9 mouse cellular contexts compared by ENCODE assay signal in genomic region chr17:28142700-28143610, GRCm38 (mm10). TPM values are rescaled to one million over a fixed set of nuclear protein-coding genes. Genes with fewer than 3 reads are reported as not detected.
A peak's percentile ranks its signal among the peaks of the same experiment; 100 is the strongest.
DNase-seq lines count a peak whose midpoint lies in the region; ATAC-seq and TF ChIP-seq lines count a peak whose summit lies in the region.
"Had no signal": no experiment of that assay in that cellular context is flagged by ENCODE, and none has a peak within 500 bp of the region (broad histone marks: within the 10 kb centered on the region; RNA-seq: fewer than 3 reads in every experiment).

No protein-coding gene starts in this region.

- H3K9me3 ChIP-seq in heart, embryonic 11.5 days (replicated peaks; ENCODE audit: control insufficient read depth, low read length) = no peaks in the 10 kb centered on the region
- no peaks in the 10 kb centered on the region for H3K9me3 ChIP-seq in ES-E14 (ENCODE audit: control insufficient read depth, insufficient read depth, low read depth, low read length)
- no peaks in the 10 kb centered on the region for H3K9me3 ChIP-seq in forebrain, embryonic 13.5 days (replicated peaks)
- no peaks in the 10 kb centered on the region for H3K9me3 ChIP-seq in liver, postnatal 0 days (ENCODE audit: low read length)

- no peak overlapping the region for H3K27ac ChIP-seq in heart, embryonic 11.5 days (ENCODE audit: low read depth, low read length)
- H3K27ac ChIP-seq in ES-E14 (ENCODE audit: insufficient read depth, low read depth, low read length, poor library complexity, severe bottlenecking) = no peak overlapping the region
- peak overlapping the region; percentile 88 for H3K27ac ChIP-seq in forebrain, embryonic 13.5 days
- no peak overlapping the region for H3K27ac ChIP-seq in liver, postnatal 0 days (ENCODE audit: low read depth)

- no peak for ATAC-seq in heart, embryonic 11.5 days (replicated peaks; ENCODE audit: insufficient number of reproducible peaks, low FRiP score, low TSS enrichment)
- peak; percentile 3; the same call in 1 of the 2 replicates for ATAC-seq in forebrain, embryonic 13.5 days
- no peak for ATAC-seq in liver, postnatal 0 days

- DNase-seq in heart, adult 11 months = no peak
- no peak for DNase-seq in ES-E14 (ENCODE audit: low read depth, low spot score)
- no peak for DNase-seq in liver, postnatal 0 days
- DNase-seq in right cerebral cortex, adult 18-20 months = no peak
- no peak for DNase-seq in B cell, adult 2 months
- DNase-seq in thymus, postnatal 25 days = no peak

- peaks cover 69% of the 10 kb centered on the region for H3K27me3 ChIP-seq in heart, embryonic 11.5 days (ENCODE audit: control insufficient read depth, insufficient read depth, low read length)
- peaks cover 15% of the 10 kb centered on the region for H3K27me3 ChIP-seq in forebrain, embryonic 13.5 days
- H3K27me3 ChIP-seq in liver, postnatal 0 days (ENCODE audit: insufficient read depth, low read length) = peaks cover 58% of the 10 kb centered on the region

- TF ChIP-seq CTCF in liver, postnatal 0 days (IDR thresholded peaks at IDR 0.05; ENCODE audit: low read depth) = no peak

- no peaks in the 10 kb centered on the region for H3K36me3 ChIP-seq in heart, embryonic 11.5 days (ENCODE audit: control insufficient read depth, insufficient read depth, low read length)
- H3K36me3 ChIP-seq in ES-E14 (ENCODE audit: control insufficient read depth, insufficient read depth, low read length, poor library complexity, severe bottlenecking) = no peaks in the 10 kb centered on the region
- H3K36me3 ChIP-seq in forebrain, embryonic 13.5 days (ENCODE audit: poor library complexity, severe bottlenecking) = no peaks in the 10 kb centered on the region
- H3K36me3 ChIP-seq in liver, postnatal 0 days (replicated peaks; ENCODE audit: insufficient read depth, low read length) = no peaks in the 10 kb centered on the region
- H3K36me3 ChIP-seq: G1E had no signal

- no peak for TF ChIP-seq EP300 in liver, postnatal 0 days (IDR thresholded peaks at IDR 0.05; ENCODE audit: low read depth)

- peaks cover 25% of the 10 kb centered on the region for H3K4me1 ChIP-seq in heart, embryonic 11.5 days (ENCODE audit: control insufficient read depth, insufficient read depth, low read length)
- H3K4me1 ChIP-seq in ES-E14 (ENCODE audit: control insufficient read depth in 2 of 2, insufficient read depth in 2 of 2, low read length in 2 of 2, poor library complexity in 1 of 2) = peaks cover 8 to 51% of the 10 kb centered on the region in 2 experiments; a peak in 3 of 4 replicates
- peaks cover 66% of the 10 kb centered on the region for H3K4me1 ChIP-seq in forebrain, embryonic 13.5 days
- H3K4me1 ChIP-seq in liver, postnatal 0 days (ENCODE audit: insufficient read depth) = peaks cover 11% of the 10 kb centered on the region

- in situ Hi-C loops in ES-E14 (cut with MboI; ENCODE audit: low sequenced_read_pairs in 2 of 2, unreplicated experiment in 2 of 2) = no loop called here

- under 1% methylated on average over 33 of the region's 33 CpGs for WGBS in heart, embryonic 11.5 days (ENCODE audit: insufficient replicate concordance)
- WGBS in forebrain, embryonic 13.5 days = 1% methylated on average over 32 of the region's 33 CpGs
- 3% methylated on average over 30 of the region's 33 CpGs for WGBS in liver, postnatal 0 days (ENCODE audit: insufficient replicate concordance)

- peak overlapping the region; percentile 44 for H3K9ac ChIP-seq in heart, embryonic 11.5 days (ENCODE audit: low read depth, low read length)
- peak overlapping the region; percentile 71 for H3K9ac ChIP-seq in ES-E14 (ENCODE audit: insufficient read depth, low read depth, low read length, poor library complexity, severe bottlenecking)
- H3K9ac ChIP-seq in forebrain, embryonic 13.5 days = peak overlapping the region; percentile 86
- 0 out of 2 replicates have a peak overlapping the region, but pooled peaks have one; percentile 21 for H3K9ac ChIP-seq in liver, postnatal 0 days (replicated peaks)

- H3K4me2 ChIP-seq in heart, embryonic 11.5 days = peak overlapping the region; percentile 92
- H3K4me2 ChIP-seq in forebrain, embryonic 13.5 days = peak overlapping the region; percentile 89
- peak overlapping the region; percentile 82 for H3K4me2 ChIP-seq in liver, postnatal 0 days (ENCODE audit: low read depth, low read length)

- peak overlapping the region; percentile 59 for H3K4me3 ChIP-seq in heart, embryonic 11.5 days (ENCODE audit: low read depth, low read length)
- H3K4me3 ChIP-seq in ES-E14 (ENCODE audit: insufficient read depth in 1 of 2, low read depth in 1 of 2, low read length in 2 of 2, poor library complexity in 1 of 2, severe bottlenecking in 1 of 2) = peak overlapping the region; percentile 84 to 87
- peak overlapping the region; percentile 71 for H3K4me3 ChIP-seq in forebrain, embryonic 13.5 days
- peak overlapping the region; percentile 49 for H3K4me3 ChIP-seq in liver, postnatal 0 days (ENCODE audit: low read depth, low read length)

TF ChIP-seq in ES-E14, 5 proteins besides CTCF, POLR2A, EP300 and RAD21:
- TF ChIP-seq ZC3H11A (IDR thresholded peaks at IDR 0.05; ENCODE audit: borderline replicate concordance, low read depth, low read length) (no peak), HCFC1 (IDR thresholded peaks at IDR 0.05; ENCODE audit: borderline replicate concordance, insufficient read depth, low read length) (no peak), CHD2 (IDR thresholded peaks at IDR 0.05; ENCODE audit: low read depth, low read length) (no peak), MAFK (IDR thresholded peaks at IDR 0.05; ENCODE audit: insufficient read depth, low read depth, low read length) (no peak)

RNA-seq across cellular contexts. Expression of gene Scube3, which starts 1.0 kb away (rescaled TPM):
- 1.7 and 2.3 TPM in 2 replicates for polyA plus RNA-seq in heart, embryonic 11.5 days (2014; fragmentation: Nextera tagmentation; extraction: Ambion mirVana)
- total RNA-seq in ES-E14 (2012; rRNA removed) = 24.0 and 25.7 TPM in 2 replicates
- polyA plus RNA-seq in forebrain, embryonic 13.5 days (2015; fragmentation: Nextera tagmentation; extraction: Ambion mirVana) = 2.9 and 4.2 TPM in 2 replicates
- polyA plus RNA-seq in liver, postnatal 0 days (2015; fragmentation: Nextera tagmentation; extraction: Ambion mirVana) = 0.05 and 0.06 TPM in 2 replicates
- polyA plus RNA-seq: G1E had no signal

RNA-seq across cellular contexts. Expression of gene Zfp523, which starts 34.0 kb away (rescaled TPM):
- 19.5 and 21.0 TPM in 2 replicates for polyA plus RNA-seq in heart, embryonic 11.5 days (2014; fragmentation: Nextera tagmentation; extraction: Ambion mirVana)
- 11.4 and 16.8 TPM in 2 replicates for total RNA-seq in ES-E14 (2012; rRNA removed)
- 32.7 and 34.5 TPM in 2 replicates for polyA plus RNA-seq in forebrain, embryonic 13.5 days (2015; fragmentation: Nextera tagmentation; extraction: Ambion mirVana)
- polyA plus RNA-seq in liver, postnatal 0 days (2015; fragmentation: Nextera tagmentation; extraction: Ambion mirVana) = 6.1 and 6.2 TPM in 2 replicates

Comparison
In these comparisons a context has a peak if more than half of its experiments do, and no peak if none do; other contexts are left out.
1. H3K9ac ChIP-seq: peak in every context shown above with its lines; median percentile 86 in forebrain, embryonic 13.5 days; 71 in ES-E14; 44 in heart, embryonic 11.5 days; 21 in liver, postnatal 0 days.